Mouse (Mus musculus) CH12.LX (cell line): ENCODE measurements at regions not wholly inside any gene's neighbourhood (a gene's known extent, or its start where the extent isn't known, plus 50 kb on each side); places are given as distances from the start of the nearest gene placed in this dataset.

Experiments
- DNase-seq: peaks from one replicate; pipeline ENCODE4 v3.0.0-alpha.2; 2013; ENCODE audit errors: extremely low read depth
- H3K27ac ChIP-seq: 2 replicates; pipeline ENCODE4 v1.5.1; 2012; ENCODE audit warnings: low read depth, mild to moderate bottlenecking, control low read depth, moderate library complexity; ENCODE audit not compliant: insufficient read depth
- H3K27me3 ChIP-seq: replicated peaks from 2 replicates; pipeline ENCODE3; 2012; ENCODE audit warnings: inconsistent platforms
- H3K36me3 ChIP-seq, 2 experiments: replicated peaks in 1 of 2; 2 replicates each; pipeline versions ENCODE3 to v1.6.1; 2012; ENCODE audit warnings: inconsistent platforms in 1 of 2, low read length in 1 of 2, mild to moderate bottlenecking in 1 of 2, mixed read lengths in 1 of 2, moderate library complexity in 1 of 2; ENCODE audit not compliant: control insufficient read depth in 1 of 2, insufficient read depth in 1 of 2
- H3K4me1 ChIP-seq, 2 experiments: 2 replicates each; pipeline ENCODE4 v1.6.1; 2012; ENCODE audit warnings: inconsistent platforms in 1 of 2, moderate library complexity in 1 of 2; ENCODE audit not compliant: insufficient read depth in 2 of 2, control insufficient read depth in 1 of 2
- H3K4me2 ChIP-seq: 2 replicates; pipeline ENCODE4 v1.6.1; 2012; ENCODE audit warnings: low read depth, mild to moderate bottlenecking, control low read depth; ENCODE audit not compliant: poor library complexity, insufficient read depth, severe bottlenecking
- H3K4me3 ChIP-seq, 3 experiments: fragments of 150-350 bp in 1 of 3; sonication (generic) in 1 of 3; replicated peaks in 1 of 3; 2 replicates each; pipeline versions ENCODE3 to v1.5.1; 2011 to 2012; ENCODE audit warnings: low read depth in 2 of 3, low read length in 2 of 3, mild to moderate bottlenecking in 2 of 3, moderate library complexity in 2 of 3, control low read depth in 1 of 3, improper control_type of control experiment in 1 of 3, inconsistent platforms in 1 of 3, mixed read lengths in 1 of 3; ENCODE audit not compliant: poor library complexity in 1 of 3
- H3K79me2 ChIP-seq: replicated peaks from 2 replicates; pipeline ENCODE4 v1.6.1; 2012; ENCODE audit warnings: mild to moderate bottlenecking, moderate library complexity; ENCODE audit not compliant: control insufficient read depth, poor library complexity, insufficient read depth, severe bottlenecking; ENCODE audit errors: extremely low read depth
- H3K9ac ChIP-seq: 2 replicates; pipeline ENCODE4 v1.6.1; 2012; ENCODE audit warnings: low read depth, mild to moderate bottlenecking, control low read depth, moderate library complexity; ENCODE audit not compliant: insufficient read depth
- H3K9me3 ChIP-seq: replicated peaks from 2 replicates; pipeline ENCODE3; 2012; ENCODE audit warnings: low read length, inconsistent platforms, mixed read lengths
- CHD1 ChIP-seq: IDR thresholded peaks from 2 replicates; pipeline ENCODE4 v1.6.1; 2012; ENCODE audit warnings: low read depth, low read length, improper control_type of control experiment, inconsistent platforms
- E2F4 ChIP-seq: IDR thresholded peaks from 2 replicates; pipeline ENCODE4 v1.6.1; 2011; ENCODE audit warnings: low read depth, low read length, improper control_type of control experiment; ENCODE audit not compliant: insufficient replicate concordance
- EP300 ChIP-seq: IDR thresholded peaks from 2 replicates; pipeline ENCODE4 v1.6.1; 2011; ENCODE audit warnings: low read length, improper control_type of control experiment
- GABPA ChIP-seq: IDR thresholded peaks from 2 replicates; pipeline ENCODE4 v1.6.1; 2012; ENCODE audit warnings: low read depth, low read length, improper control_type of control experiment, inconsistent platforms; ENCODE audit not compliant: insufficient replicate concordance
- JUN ChIP-seq: IDR thresholded peaks from 2 replicates; pipeline ENCODE4 v1.6.1; 2011; ENCODE audit warnings: low read depth, mild to moderate bottlenecking, low read length, improper control_type of control experiment, moderate library complexity; ENCODE audit not compliant: insufficient read depth
- MAFK ChIP-seq: IDR thresholded peaks from 2 replicates; pipeline ENCODE4 v1.6.1; 2011; ENCODE audit warnings: low read length, improper control_type of control experiment; ENCODE audit not compliant: insufficient replicate concordance
- MAX ChIP-seq: IDR thresholded peaks from 2 replicates; pipeline ENCODE4 v1.6.1; 2011; ENCODE audit warnings: low read length, improper control_type of control experiment
- MYC ChIP-seq: IDR thresholded peaks from 2 replicates; pipeline ENCODE4 v1.6.1; 2011; ENCODE audit warnings: low read depth, mild to moderate bottlenecking, improper control_type of control experiment, low read length
- NRF1 ChIP-seq: IDR thresholded peaks from 2 replicates; pipeline ENCODE4 v1.6.1; 2014; ENCODE audit warnings: low read depth, mild to moderate bottlenecking, inconsistent platforms, low read length, improper control_type of control experiment, moderate library complexity
- RAD21 ChIP-seq: IDR thresholded peaks from 2 replicates; pipeline ENCODE4 v1.6.1; 2011; ENCODE audit warnings: low read depth, mild to moderate bottlenecking, low read length, improper control_type of control experiment, moderate library complexity
- SIN3A ChIP-seq: IDR thresholded peaks from 2 replicates; pipeline ENCODE4 v1.6.1; 2012; ENCODE audit warnings: low read length, improper control_type of control experiment, inconsistent platforms
- SMC3 ChIP-seq: IDR thresholded peaks from 2 replicates; pipeline ENCODE4 v1.6.1; 2011; ENCODE audit warnings: low read depth, low read length, improper control_type of control experiment
- TCF12 ChIP-seq: IDR thresholded peaks from 2 replicates; pipeline ENCODE4 v1.6.1; 2014; ENCODE audit warnings: low read depth, mild to moderate bottlenecking, inconsistent platforms, low read length, improper control_type of control experiment
- USF1 ChIP-seq: IDR thresholded peaks from 2 replicates; pipeline ENCODE4 v1.6.1; 2014; ENCODE audit warnings: low read depth, mild to moderate bottlenecking, inconsistent platforms, low read length, improper control_type of control experiment
- ZMIZ1 ChIP-seq: IDR thresholded peaks from 2 replicates; pipeline ENCODE4 v1.6.1; 2012; ENCODE audit warnings: low read depth, mild to moderate bottlenecking, inconsistent platforms, low read length, improper control_type of control experiment
- dilution Hi-C: fragments of 300-500 bp; cut with MboI; formaldehyde crosslinking; loops from 2 replicates; pipeline ENCODE4 v1.14.3; 2020; ENCODE audit warnings: low sequenced_read_pairs; ENCODE audit not compliant: extremely low pct_unique_long_range_greater_than_20kb, extremely low pct_ligation_motif_present
- in situ Hi-C: fragments of 300-500 bp; cut with MboI; formaldehyde crosslinking; loops from 3 replicates; pipeline ENCODE4 v1.14.3; 2019; ENCODE audit warnings: low sequenced_read_pairs, low pct_ligation_motif_present, low pct_unique_long_range_greater_than_20kb, mixed read lengths

GRCm38 (mm10) chr13:63627184-63627893, 53.9 kb upstream of the Ptch1 start:
- H3K27ac ChIP-seq, result no peak overlapping the region
- H3K4me3 ChIP-seq, result no peak overlapping the region
- no peaks in the 10 kb centered on the region for H3K36me3 ChIP-seq
- no peaks in the 10 kb centered on the region for H3K79me2 ChIP-seq
- no peak for DNase-seq
- no peak overlapping the region for H3K4me2 ChIP-seq
- dilution Hi-C loops, result no loop called here
- TF ChIP-seq TCF12 (no peak), SIN3A (no peak), E2F4 (no peak), USF1 (no peak), CHD1 (no peak), RAD21 (no peak), SMC3 (no peak), EP300 (no peak), GABPA (no peak), JUN (no peak)
- TF ChIP-seq, all 38 proteins: peak for 0
- in situ Hi-C loops, result no loop called here
- H3K4me1 ChIP-seq, result peaks cover 0 to 27% of the 10 kb centered on the region in 2 experiments; a peak in 2 of 4 replicates
- no peak overlapping the region for H3K9ac ChIP-seq
- H3K9me3 ChIP-seq, result no peaks in the 10 kb centered on the region
- no peaks in the 10 kb centered on the region for H3K27me3 ChIP-seq

- in situ Hi-C loops, result no loop called here
- DNase-seq, result no peak
- H3K4me1 ChIP-seq, result peaks cover 0 to 28% of the 10 kb centered on the region in 2 experiments; a peak in 2 of 4 replicates
- H3K27ac ChIP-seq, result no peak overlapping the region
- H3K27me3 ChIP-seq, result no peaks in the 10 kb centered on the region
- no peak overlapping the region for H3K4me3 ChIP-seq
- TF ChIP-seq NRF1 (no peak), MYC (no peak), MAX (no peak), EP300 (no peak), MAFK (no peak), ZMIZ1 (no peak)
- H3K9ac ChIP-seq, result no peak overlapping the region
- no peaks in the 10 kb centered on the region for H3K79me2 ChIP-seq
- no peaks in the 10 kb centered on the region for H3K9me3 ChIP-seq
- dilution Hi-C loops, result no loop called here
- H3K36me3 ChIP-seq, result no peaks in the 10 kb centered on the region
- no peak overlapping the region for H3K4me2 ChIP-seq
These were observed 54.5 kb upstream of the Ptch1 start for GRCm38 (mm10) chr13:63627894-63628287.
